In the genomic region with DNA sequence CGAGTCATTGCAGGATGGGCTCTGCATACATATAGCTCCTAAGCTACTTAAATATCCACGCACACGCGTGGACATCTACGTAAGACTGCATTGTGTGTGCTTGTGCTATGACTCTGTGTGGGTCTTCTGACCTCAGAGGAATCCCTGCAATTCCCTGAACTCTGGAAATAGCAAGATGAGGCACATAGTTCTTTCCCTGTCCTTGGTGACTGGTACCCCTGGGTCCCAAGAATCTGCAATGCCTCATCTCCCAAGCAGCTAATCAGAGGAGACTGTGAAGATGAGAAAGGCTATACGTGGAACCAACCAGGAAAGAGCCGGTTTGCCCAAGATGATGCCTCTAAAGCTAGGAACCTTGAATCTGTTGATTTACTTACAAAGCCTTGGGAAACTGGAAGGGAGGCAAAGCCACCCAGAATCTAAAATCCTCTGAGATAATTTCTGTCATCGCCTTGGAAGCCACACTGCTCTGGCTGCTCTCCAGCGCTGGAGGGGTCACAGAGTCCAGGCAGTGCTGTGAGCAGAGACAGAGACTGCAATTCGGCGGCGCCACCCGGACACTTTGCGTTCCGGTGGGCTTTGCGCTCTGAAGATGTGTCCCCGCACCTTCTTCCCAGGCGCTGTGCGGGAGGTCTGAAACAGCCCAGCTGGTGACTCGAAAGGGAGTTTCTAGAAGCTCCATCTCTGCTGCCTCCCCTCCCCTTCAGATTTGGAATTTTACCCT, we compare ENCODE assay signal across 8 mouse cellular contexts. TPM values are rescaled to one million over a fixed set of nuclear protein-coding genes. Genes with fewer than 3 reads are reported as not detected.
DNase-seq lines count a peak whose midpoint lies in the region; ATAC-seq and TF ChIP-seq lines count a peak whose summit lies in the region.

A gene (plus strand): TSS at position 308 of the 724 bp plus-strand sequence.

- peak; percentile 79 for ATAC-seq in kidney, embryonic 14.5 days (ENCODE audit: low FRiP score, low TSS enrichment)
- ATAC-seq in Patski: peak; percentile 11
- no peak for ATAC-seq in embryonic facial prominence, embryonic 15.5 days (ENCODE audit: insufficient number of reproducible peaks, low FRiP score, low TSS enrichment, low read depth)
- ATAC-seq in hindbrain, embryonic 11.5 days (ENCODE audit: low FRiP score): peak; percentile 68
- no peak; the same call in 1 of the 2 replicates for ATAC-seq in limb, embryonic 13.5 days (ENCODE audit: low FRiP score, low read depth)
- no peak for ATAC-seq in erythroid progenitor cell, adult 5-6 weeks (replicated peaks; ENCODE audit: low FRiP score, poor library complexity, severe bottlenecking)

- peak within 1 kb of the TSS; percentile 38 for H3K9ac ChIP-seq in kidney, embryonic 14.5 days (ENCODE audit: low read depth, low read length)
- peak within 1 kb of the TSS; percentile 37 for H3K9ac ChIP-seq in embryonic facial prominence, embryonic 15.5 days
- H3K9ac ChIP-seq in hindbrain, embryonic 11.5 days (ENCODE audit: low read depth, low read length): peak within 1 kb of the TSS; percentile 75
- peak within 1 kb of the TSS; percentile 70 for H3K9ac ChIP-seq in limb, embryonic 13.5 days

- no peaks in the 10 kb centered on the region for H3K4me1 ChIP-seq in kidney, embryonic 14.5 days (ENCODE audit: control insufficient read depth, insufficient read depth, low read length)
- peaks cover 13% of the 10 kb centered on the region; the same call in 1 of the 2 replicates for H3K4me1 ChIP-seq in embryonic facial prominence, embryonic 15.5 days
- no peaks in the 10 kb centered on the region for H3K4me1 ChIP-seq in hindbrain, embryonic 11.5 days (replicated peaks; ENCODE audit: control insufficient read depth, insufficient read depth, low read length)
- peaks cover 8% of the 10 kb centered on the region; the same call in 1 of the 2 replicates for H3K4me1 ChIP-seq in limb, embryonic 13.5 days
- peaks cover 5% of the 10 kb centered on the region; the same call in 1 of the 2 replicates for H3K4me1 ChIP-seq in olfactory bulb, adult 2 months (ENCODE audit: control insufficient read depth, insufficient read depth, low read length)

- in situ Hi-C loops in Patski (cut with MboI; ENCODE audit: low pct_unique_long_range_greater_than_20kb): no loop called here

- WGBS in kidney, embryonic 14.5 days: 25% methylated on average over 20 of the region's 20 CpGs
- 25% methylated on average over 20 of the region's 20 CpGs for WGBS in embryonic facial prominence, embryonic 15.5 days
- WGBS in hindbrain, embryonic 11.5 days: 23% methylated on average over 20 of the region's 20 CpGs
- 24% methylated on average over 20 of the region's 20 CpGs for WGBS in limb, embryonic 13.5 days
- 11% methylated on average over 20 of the region's 20 CpGs for WGBS in olfactory bulb, adult 2 months

- H3K4me2 ChIP-seq in kidney, embryonic 14.5 days (replicated peaks; ENCODE audit: low read depth, low read length): peak within 1 kb of the TSS; percentile 98
- peak within 1 kb of the TSS; percentile 97 for H3K4me2 ChIP-seq in embryonic facial prominence, embryonic 15.5 days (replicated peaks)
- peak within 1 kb of the TSS; percentile 97 for H3K4me2 ChIP-seq in hindbrain, embryonic 11.5 days (replicated peaks; ENCODE audit: low read depth, low read length)
- H3K4me2 ChIP-seq in limb, embryonic 13.5 days (replicated peaks): peak within 1 kb of the TSS; percentile 99

- CTCF ChIA-PET in Patski (lab: Charles Lee): no interaction called here

- H3K27me3 ChIP-seq in kidney, embryonic 14.5 days (ENCODE audit: control insufficient read depth, insufficient read depth, low read length): peaks cover 31% of the 10 kb centered on the region
- peaks cover 8% of the 10 kb centered on the region for H3K27me3 ChIP-seq in Patski
- H3K27me3 ChIP-seq in embryonic facial prominence, embryonic 15.5 days: peaks cover 25% of the 10 kb centered on the region
- peaks cover 4% of the 10 kb centered on the region; the same call in 1 of the 2 replicates for H3K27me3 ChIP-seq in hindbrain, embryonic 11.5 days (ENCODE audit: control insufficient read depth, insufficient read depth, low read length)
- H3K27me3 ChIP-seq in limb, embryonic 13.5 days: peaks cover 50% of the 10 kb centered on the region

- H3K27ac ChIP-seq in kidney, embryonic 14.5 days (ENCODE audit: low read depth, low read length): no peak within 1 kb of the TSS
- H3K27ac ChIP-seq in embryonic facial prominence, embryonic 15.5 days (replicated peaks): no peak within 1 kb of the TSS
- no peak within 1 kb of the TSS for H3K27ac ChIP-seq in hindbrain, embryonic 11.5 days (ENCODE audit: low read depth, low read length)
- H3K27ac ChIP-seq in limb, embryonic 13.5 days: no peak within 1 kb of the TSS
- peak within 1 kb of the TSS; percentile 89 for H3K27ac ChIP-seq in olfactory bulb, adult 2 months (ENCODE audit: insufficient read depth, low read depth, low read length)

- TF ChIP-seq POLR2A in olfactory bulb, adult 2 months (IDR thresholded peaks at IDR 0.05; ENCODE audit: insufficient read depth, low read depth, low read length): 0 out of 2 replicates have a peak, but pooled peaks have one; percentile 11

- TF ChIP-seq CTCF in Patski (IDR thresholded peaks at IDR 0.05): no peak
- no peak for TF ChIP-seq CTCF in olfactory bulb, adult 2 months (IDR thresholded peaks at IDR 0.05; ENCODE audit: insufficient read depth, low read depth, low read length)

- no peaks in the 10 kb centered on the region for H3K36me3 ChIP-seq in kidney, embryonic 14.5 days (ENCODE audit: control insufficient read depth, insufficient read depth, low read length)
- no peaks in the 10 kb centered on the region for H3K36me3 ChIP-seq in embryonic facial prominence, embryonic 15.5 days
- H3K36me3 ChIP-seq in hindbrain, embryonic 11.5 days (ENCODE audit: control insufficient read depth, insufficient read depth, low read length): no peaks in the 10 kb centered on the region
- H3K36me3 ChIP-seq in limb, embryonic 13.5 days: no peaks in the 10 kb centered on the region

- H3K9me3 ChIP-seq in kidney, embryonic 14.5 days (ENCODE audit: control insufficient read depth, low read length): no peaks in the 10 kb centered on the region
- H3K9me3 ChIP-seq in embryonic facial prominence, embryonic 15.5 days (replicated peaks): no peaks in the 10 kb centered on the region
- no peaks in the 10 kb centered on the region for H3K9me3 ChIP-seq in hindbrain, embryonic 11.5 days (ENCODE audit: control insufficient read depth, low read length)
- no peaks in the 10 kb centered on the region for H3K9me3 ChIP-seq in limb, embryonic 13.5 days

- POLR2A ChIA-PET in Patski (lab: Charles Lee): no interaction called here

- H3K4me3 ChIP-seq in kidney, embryonic 14.5 days (ENCODE audit: low read length): peak within 1 kb of the TSS; percentile 47
- H3K4me3 ChIP-seq in embryonic facial prominence, embryonic 15.5 days (replicated peaks): peak within 1 kb of the TSS; percentile 55
- peak within 1 kb of the TSS; percentile 66 for H3K4me3 ChIP-seq in hindbrain, embryonic 11.5 days (ENCODE audit: low read depth, low read length)
- H3K4me3 ChIP-seq in limb, embryonic 13.5 days: peak within 1 kb of the TSS; percentile 64
- H3K4me3 ChIP-seq in olfactory bulb, adult 2 months (ENCODE audit: insufficient read depth, low read depth, low read length): peak within 1 kb of the TSS; percentile 82

- no peak for DNase-seq in kidney, adult 8-10 months
- DNase-seq in Patski (ENCODE audit: low read depth, low spot score): no peak
- DNase-seq in hindbrain, embryonic 11.5 days (ENCODE audit: low spot score): no peak

RNA-seq across cellular contexts. Expression of the gene that starts here (rescaled TPM):
- 0.11 and 0.18 TPM in 2 replicates for polyA plus RNA-seq in kidney, embryonic 14.5 days (2014; fragmentation: Nextera tagmentation; extraction: Ambion mirVana)
- polyA plus RNA-seq in Patski (2021): not detected
- 0.53 and 0.56 TPM in 2 replicates for polyA plus RNA-seq in embryonic facial prominence, embryonic 15.5 days (2015; fragmentation: Nextera tagmentation; extraction: Ambion mirVana)
- polyA plus RNA-seq in hindbrain, embryonic 11.5 days (2014; fragmentation: Nextera tagmentation; extraction: Ambion mirVana): 0.40 and 0.48 TPM in 2 replicates
- polyA plus RNA-seq in limb, embryonic 13.5 days (2015; fragmentation: Nextera tagmentation; extraction: Ambion mirVana): 0.08 and 0.19 TPM in 2 replicates
- not detected in 2 replicates for polyA plus RNA-seq in olfactory bulb, adult 2 months (2012; ENCODE audit: insufficient read depth, insufficient read length, low replicate concordance, missing spikeins)
- total RNA-seq in erythroid progenitor cell, adult 5-6 weeks (2015; ENCODE audit: low replicate concordance): not detected in 2 replicates
- not detected in 2 replicates for total RNA-seq in erythroid progenitor cell, adult 5-6 weeks (2017; ENCODE audit: low replicate concordance)

Comparison
In these comparisons a context has a peak if more than half of its experiments do, and no peak if none do; other contexts are left out.
1. Peak in ATAC-seq, H3K4me3 ChIP-seq, H3K9ac ChIP-seq and H3K4me2 ChIP-seq in kidney, embryonic 14.5 days; RNA of the gene not detected or under 1 TPM.
2. Peak in ATAC-seq in Patski; RNA of the gene not detected or under 1 TPM.
3. Peak in ATAC-seq, H3K4me3 ChIP-seq, H3K9ac ChIP-seq and H3K4me2 ChIP-seq in hindbrain, embryonic 11.5 days; RNA of the gene not detected or under 1 TPM.